Mouse (Mus musculus): Measurements from ENCODE around the gene Tbl3.
"Not testable (repeated sequence)": the region's sequence is repeated elsewhere in the genome, so short reads cannot be mapped to it uniquely, and the experiment has no call there.

Gene Tbl3

GRCm38 (mm10) chr17:24696011-24696697, 11.3 kb downstream of the Tbl3 start, which contains the start of the genes Gfer and Noxo1:
Gene Gfer (minus strand): TSS chr17:24696156.
Gene Noxo1 (plus strand): TSS chr17:24696234.
- peak; percentile 90 for DNase-seq (ENCODE audit: low spot score)

GRCm38 (mm10) chr17:24695326-24696010, 12.0 kb downstream of the Tbl3 start:
- DNase-seq (ENCODE audit: low spot score), result peak; percentile 25

GRCm38 (mm10) chr17:24692385-24692784, 15.1 kb downstream of the Tbl3 start:
- DNase-seq (ENCODE audit: low spot score), result no peak

- no peak for DNase-seq (ENCODE audit: low spot score)
Measured at GRCm38 (mm10) chr17:24689251-24690081, 18.0 kb downstream of the Tbl3 start, which contains the start of gene Syngr3. Gene Syngr3 (minus strand): TSS chr17:24689955.

- DNase-seq (ENCODE audit: low spot score), result no peak
Measured at GRCm38 (mm10) chr17:24687599-24687998, 19.9 kb downstream of the Tbl3 start.

- DNase-seq (ENCODE audit: low spot score), result peak; percentile 68
Measured at GRCm38 (mm10) chr17:24687146-24687595, 20.3 kb downstream of the Tbl3 start.

GRCm38 (mm10) chr17:24686514-24686913, 20.9 kb downstream of the Tbl3 start:
- peak; percentile 70 for DNase-seq (ENCODE audit: low spot score)

- no peak for DNase-seq (ENCODE audit: low spot score)
Measured at GRCm38 (mm10) chr17:24677500-24678080, 29.9 kb downstream of the Tbl3 start.

- DNase-seq (ENCODE audit: low spot score), result no peak
Measured at GRCm38 (mm10) chr17:24676877-24677276, 30.6 kb downstream of the Tbl3 start.

GRCm38 (mm10) chr17:24676187-24676586, 31.3 kb downstream of the Tbl3 start:
- peak; percentile 82 for DNase-seq (ENCODE audit: low spot score)

- no peak for DNase-seq (ENCODE audit: low spot score)
Measured at GRCm38 (mm10) chr17:24674277-24674676, 33.2 kb downstream of the Tbl3 start.

- DNase-seq (ENCODE audit: low spot score), result peak; percentile 39
Measured at GRCm38 (mm10) chr17:24672141-24672540, 35.3 kb downstream of the Tbl3 start.

- DNase-seq (ENCODE audit: low spot score), result no peak
Measured at GRCm38 (mm10) chr17:24671346-24671745, 36.1 kb downstream of the Tbl3 start.

- no peak for DNase-seq (ENCODE audit: low spot score)
Measured at GRCm38 (mm10) chr17:24670246-24670844, 37.1 kb downstream of the Tbl3 start.

GRCm38 (mm10) chr17:24669545-24670245, 37.8 kb downstream of the Tbl3 start, which contains the start of gene Zfp598:
Gene Zfp598 (plus strand): TSS chr17:24669687.
- DNase-seq (ENCODE audit: low spot score), result peak; percentile 93

- DNase-seq (ENCODE audit: low spot score), result not testable (repeated sequence)
Measured at GRCm38 (mm10) chr17:24669214-24669544, 38.3 kb downstream of the Tbl3 start.

- DNase-seq (ENCODE audit: low spot score), result peak; percentile 83
Measured at GRCm38 (mm10) chr17:24667416-24667815, 40.0 kb downstream of the Tbl3 start.

GRCm38 (mm10) chr17:24667011-24667410, 40.4 kb downstream of the Tbl3 start:
- not testable (repeated sequence) for DNase-seq (ENCODE audit: low spot score)

GRCm38 (mm10) chr17:24658017-24658758, 49.3 kb downstream of the Tbl3 start, which contains the start of gene Npw:
Gene Npw (minus strand): TSS chr17:24658457.
- peak; percentile 34 for DNase-seq (ENCODE audit: low spot score)

GRCm38 (mm10) chr17:24654969-24655368, 52.5 kb downstream of the Tbl3 start:
- no peak for DNase-seq (ENCODE audit: low spot score)
